Mouse (Mus musculus) ZHBTc4 (cell line): ENCODE results near the gene Dnah14.

Source experiments
- DNase-seq: peaks from one replicate; pipeline ENCODE4 v3.0.0-alpha.2; 2011; ENCODE audit warnings: low read depth, low spot score

Dnah14 gene

GRCm38 (mm10) chr1:181852466-181852865 lies 276.1 kb downstream of the Dnah14 start:
- DNase-seq, result no peak

GRCm38 (mm10) chr1:181853081-181853736 lies 276.9 kb downstream of the Dnah14 start:
- peak; percentile 69 for DNase-seq

GRCm38 (mm10) chr1:181854829-181855228 lies 278.5 kb downstream of the Dnah14 start:
- DNase-seq, result no peak

GRCm38 (mm10) chr1:181856329-181856728 lies 280.0 kb downstream of the Dnah14 start:
- no peak for DNase-seq

GRCm38 (mm10) chr1:181860659-181861058 lies 284.3 kb downstream of the Dnah14 start:
- peak; percentile 93 for DNase-seq

GRCm38 (mm10) chr1:181861181-181861902 lies 285.0 kb downstream of the Dnah14 start:
- DNase-seq, result no peak

GRCm38 (mm10) chr1:181862676-181863374 lies 286.5 kb downstream of the Dnah14 start:
- DNase-seq, result peak; percentile 36

- DNase-seq, result peak; percentile 31
Observed at GRCm38 (mm10) chr1:181863431-181863830, 287.1 kb downstream of the Dnah14 start.
